In genomic region chr1:92148527-92148926, GRCm38 (mm10) we compare ENCODE assay signal across 20 mouse cellular contexts.
"Had no signal": no experiment of that assay in that cellular context is flagged by ENCODE, and none has a peak within 500 bp of the region (broad histone marks: within the 10 kb centered on the region; RNA-seq: fewer than 3 reads in every experiment).

No protein-coding gene starts in this region.

- DNase-seq: kidney, adult 18-20 months; kidney, adult 9 months; layer of hippocampus, adult 9-11 months; liver; lung, adult 18-20 months; lung, postnatal 10 days; lung, postnatal 36 days; thymus, adult 2 months; thymus, postnatal 14 days; thymus, postnatal 4 days had no signal

- H3K27ac ChIP-seq: kidney, postnatal 0 days; layer of hippocampus, adult 2 months; limb, embryonic 10.5 days; limb, embryonic 13.5 days; liver, embryonic 12.5 days; liver, embryonic 15.5 days; lung, embryonic 15.5 days; midbrain, embryonic 12.5 days had no signal

- H3K4me2 ChIP-seq: limb, embryonic 13.5 days; liver, embryonic 12.5 days; liver, embryonic 15.5 days; lung, embryonic 15.5 days; midbrain, embryonic 12.5 days had no signal

- ATAC-seq: liver, embryonic 12.5 days; midbrain, embryonic 16.5 days had no signal

- H3K27me3 ChIP-seq: limb, embryonic 13.5 days; liver, embryonic 12.5 days; liver, embryonic 15.5 days; lung, embryonic 15.5 days; midbrain, embryonic 12.5 days had no signal

- H3K9me3 ChIP-seq: limb, embryonic 10.5 days; limb, embryonic 13.5 days; liver, embryonic 12.5 days; liver, embryonic 15.5 days; lung, embryonic 15.5 days; midbrain, embryonic 12.5 days had no signal

- H3K36me3 ChIP-seq: liver, embryonic 15.5 days; lung, embryonic 15.5 days had no signal

- H3K9ac ChIP-seq: limb, embryonic 13.5 days; liver, embryonic 12.5 days; liver, embryonic 15.5 days; lung, embryonic 15.5 days; midbrain, embryonic 12.5 days had no signal

- H3K4me3 ChIP-seq: layer of hippocampus, adult 2 months; limb, embryonic 10.5 days; limb, embryonic 13.5 days; liver, embryonic 12.5 days; liver, embryonic 15.5 days; lung, embryonic 15.5 days; midbrain, embryonic 12.5 days; myocyte had no signal
